Mouse (Mus musculus) ovary, postnatal 14 days (tissue): ENCODE data around the gene Elmo2.

Experiments
- DNase-seq: peaks from one replicate; pipeline ENCODE4 v3.0.0; 2022; ENCODE audit warnings: low spot score

Elmo2 gene

DNA sequence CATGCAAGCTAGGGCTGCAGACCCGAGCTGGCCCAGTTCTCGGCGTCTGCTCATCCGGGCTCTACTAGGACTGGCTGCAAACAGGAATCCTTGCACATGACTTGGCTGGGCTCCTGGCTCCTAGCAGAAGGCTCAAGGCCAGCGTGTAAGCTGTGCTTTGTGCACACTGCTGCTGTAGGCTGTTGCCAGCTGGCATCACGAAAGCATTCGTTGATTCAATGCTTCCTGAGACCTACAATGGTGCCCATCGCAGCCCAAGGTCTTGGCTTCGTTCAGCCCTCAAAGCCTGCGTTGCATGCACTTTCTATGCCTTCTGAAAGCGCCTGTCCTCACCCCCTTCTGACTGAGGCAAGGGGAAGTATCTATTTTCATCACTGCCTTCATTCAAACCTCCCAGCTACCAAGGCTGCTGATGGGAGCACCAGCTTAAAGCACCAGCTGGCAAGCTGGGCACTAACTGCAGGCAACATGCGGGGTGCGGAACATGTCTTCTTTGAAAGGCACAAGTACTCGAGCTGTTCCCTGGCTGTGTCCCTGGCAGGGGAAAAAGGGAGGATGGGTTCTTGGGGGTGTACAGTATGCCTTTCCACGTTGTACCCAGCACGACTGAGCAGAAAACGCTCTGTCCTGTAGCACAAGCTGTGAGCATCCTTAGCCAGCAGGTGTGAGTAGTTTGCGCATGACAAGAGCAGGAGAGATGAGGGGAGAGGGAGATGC is 37.8 kb downstream of the Elmo2 start:
- DNase-seq: peak; percentile 68

DNA sequence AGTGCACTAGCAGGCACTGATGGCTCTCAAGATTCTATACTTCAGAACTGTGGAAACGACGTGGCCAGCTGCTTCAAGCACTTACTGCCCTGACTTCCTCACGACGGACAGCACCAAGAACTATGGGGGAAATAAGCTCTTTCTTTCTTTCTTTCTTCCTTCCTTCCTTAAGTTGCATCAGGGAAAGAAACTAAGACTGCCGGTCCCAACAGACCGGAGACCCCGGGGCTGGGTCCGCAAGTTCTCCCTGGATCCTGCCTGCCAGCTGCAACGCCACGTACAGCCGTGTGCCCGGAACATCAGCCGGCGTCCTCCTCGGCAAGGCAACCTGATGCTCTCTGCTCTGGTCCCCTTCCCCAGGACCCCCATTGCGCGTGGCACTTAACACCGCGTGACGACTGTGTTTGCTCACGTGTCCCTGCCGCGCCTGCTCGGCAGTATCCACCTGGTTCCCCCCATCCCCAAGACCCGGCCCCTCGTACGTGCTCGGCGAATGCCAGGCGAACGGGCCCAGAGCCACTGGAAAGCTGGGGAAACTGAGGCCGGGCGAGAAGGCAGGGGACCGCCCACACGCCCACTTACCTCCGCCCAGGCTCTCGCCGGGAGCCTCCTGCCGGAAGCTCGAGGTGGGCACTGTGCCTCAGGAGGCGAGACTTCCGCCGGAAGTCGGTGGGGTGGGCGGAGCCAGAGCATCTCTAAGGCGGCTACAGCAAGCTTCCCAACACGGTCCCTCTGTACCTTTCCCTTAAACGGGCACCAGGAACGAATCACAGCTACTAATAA is 38.9 kb downstream of the Elmo2 start, which contains the start of gene Slc35c2:
Slc35c2 (minus strand) TSS at position 668 of the 783 bp plus-strand sequence.
- peak; percentile 92 for DNase-seq

DNA sequence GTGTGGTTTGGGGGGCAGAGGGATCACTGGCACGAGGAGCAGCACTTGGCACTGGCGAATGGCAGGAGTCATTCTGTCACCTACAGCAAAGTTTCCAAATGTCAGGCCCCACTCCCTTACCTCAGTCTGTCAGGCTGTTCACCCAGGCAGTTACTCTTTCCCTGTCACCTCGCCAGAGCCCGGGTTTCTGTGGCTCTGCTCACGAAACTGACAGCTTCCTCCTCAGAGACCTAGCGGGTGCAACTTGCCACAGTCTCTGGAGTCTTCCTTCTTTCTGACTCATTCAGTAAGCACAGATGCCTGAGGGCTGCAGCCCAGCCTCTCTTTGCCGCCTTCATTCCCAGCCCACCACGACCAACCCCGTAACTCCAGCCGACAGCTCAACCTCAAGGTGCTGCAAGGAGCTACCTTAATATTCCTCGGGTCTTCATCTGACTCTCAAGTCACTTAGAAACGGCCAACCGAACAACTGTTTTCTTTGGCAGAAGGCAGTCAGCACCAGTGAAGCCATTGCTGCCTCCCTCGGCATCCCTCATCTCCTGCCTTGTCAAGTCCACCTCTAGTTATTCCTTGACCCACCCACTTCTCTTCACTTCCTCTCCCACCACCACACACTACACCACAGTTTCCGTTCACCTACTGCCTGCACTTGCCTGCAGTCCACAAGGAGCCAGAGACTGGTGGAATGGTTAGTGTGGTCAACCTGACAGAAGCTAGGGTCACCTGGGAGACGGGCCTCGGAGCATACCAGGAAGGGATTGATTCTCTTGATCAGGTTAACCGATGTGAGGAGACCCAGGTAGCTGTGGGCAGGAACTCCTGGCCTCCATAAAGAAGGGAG is 39.7 kb downstream of the Elmo2 start:
- no peak for DNase-seq

DNA sequence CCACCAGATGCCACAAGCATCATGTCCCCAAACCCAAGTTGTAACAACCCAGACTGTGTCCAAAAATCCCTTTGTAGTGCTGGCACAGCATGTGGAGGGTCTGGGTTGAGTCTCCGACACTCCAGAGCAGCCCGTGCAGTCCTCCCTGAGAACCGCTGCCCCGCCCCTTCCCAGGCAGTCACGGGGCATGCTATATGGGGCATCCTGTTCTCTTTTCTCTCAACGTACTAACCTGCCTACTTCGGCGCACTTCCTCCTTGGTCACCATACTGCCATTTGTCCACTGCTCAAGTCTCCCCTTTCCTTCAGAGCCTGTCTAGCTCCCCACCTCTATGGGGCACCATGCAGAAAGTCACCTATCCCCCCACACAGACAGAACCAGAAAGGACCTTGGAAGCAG is 40.7 kb downstream of the Elmo2 start:
- DNase-seq: no peak

DNA sequence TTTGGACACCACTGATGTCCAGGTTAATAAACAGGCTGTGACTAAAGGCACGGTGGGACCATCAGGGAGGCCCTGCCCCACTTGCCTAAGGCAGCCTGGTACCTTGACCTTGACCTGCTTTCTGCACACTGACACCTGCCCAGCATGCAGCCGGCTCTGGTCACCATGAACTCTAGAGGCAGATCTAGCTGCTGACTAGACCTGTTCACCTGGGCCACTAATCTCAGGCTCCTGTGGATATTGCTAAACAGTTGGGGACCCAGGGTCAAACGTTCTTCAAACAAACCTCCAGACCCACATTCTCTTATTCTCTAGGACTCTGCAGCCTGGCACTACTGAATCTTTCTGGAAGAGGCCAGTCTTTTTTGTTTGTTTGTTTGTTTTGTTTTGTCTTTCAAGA is 41.2 kb downstream of the Elmo2 start:
- no peak for DNase-seq

DNA sequence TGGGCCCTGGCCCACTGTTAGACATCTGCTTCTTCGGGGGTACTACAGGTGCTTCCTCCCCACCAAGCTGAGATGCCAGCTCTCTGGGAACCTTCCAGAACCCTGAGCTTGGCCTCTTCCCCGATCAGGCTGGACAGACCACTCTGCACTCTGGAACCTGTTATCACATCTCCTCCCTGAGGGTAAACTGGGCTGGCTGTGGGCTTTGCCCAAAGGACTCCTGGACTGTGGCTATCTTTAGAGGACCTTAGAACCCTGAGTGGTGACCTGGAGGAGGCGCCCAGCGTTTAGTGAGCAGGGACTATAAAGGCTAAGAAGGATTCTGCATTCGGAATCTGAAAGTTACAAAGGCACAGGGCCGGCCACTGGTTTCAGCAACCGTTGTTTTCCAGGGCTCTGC is 41.9 kb downstream of the Elmo2 start:
- no peak for DNase-seq

DNA sequence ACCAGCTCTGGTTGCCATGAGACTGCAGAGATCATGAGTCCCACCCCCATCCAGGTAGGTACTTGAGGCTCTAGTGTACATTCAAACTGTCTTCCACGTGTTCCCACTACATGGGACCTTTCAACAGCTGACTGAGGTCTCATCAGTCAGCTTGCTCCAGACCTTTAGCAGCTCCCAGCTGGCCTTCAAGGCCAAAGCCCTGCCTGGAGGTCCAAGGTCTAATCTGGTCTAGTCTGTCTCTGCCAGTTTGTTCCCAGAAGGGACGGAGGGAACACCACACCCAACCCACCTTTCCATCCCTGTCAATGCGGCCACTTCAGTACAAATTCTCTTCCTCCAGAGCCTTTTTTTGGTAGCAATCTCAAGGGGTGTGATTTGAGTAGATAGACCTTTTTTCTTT is 42.6 kb downstream of the Elmo2 start:
- DNase-seq: no peak

DNA sequence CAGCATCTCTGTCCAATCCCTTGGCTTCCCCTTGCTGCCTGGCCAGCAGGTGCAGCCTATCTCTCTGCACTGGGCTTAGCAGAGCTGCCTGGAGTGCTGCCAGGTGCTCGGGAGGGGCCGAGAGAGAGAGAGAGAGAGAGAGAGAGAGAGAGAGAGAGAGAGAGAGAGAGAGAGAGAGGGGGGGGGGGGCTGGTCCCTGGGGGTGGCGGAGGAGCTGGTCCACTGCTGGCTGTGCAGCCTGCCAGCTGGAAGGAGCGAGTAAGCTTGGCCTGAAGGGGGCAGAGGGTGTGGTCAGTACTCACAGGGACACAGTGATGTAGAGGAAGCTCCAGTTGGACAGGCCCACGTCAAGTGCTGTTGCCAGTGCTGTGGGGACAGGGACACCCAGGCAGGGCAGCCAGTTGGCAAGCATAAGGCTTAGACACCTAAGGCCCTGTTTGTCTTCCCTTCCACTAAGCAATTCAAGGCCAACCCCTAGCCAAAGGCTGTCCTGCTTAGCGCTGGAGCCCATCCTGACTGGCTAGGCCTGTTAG is 44.4 kb downstream of the Elmo2 start:
- no peak for DNase-seq

DNA sequence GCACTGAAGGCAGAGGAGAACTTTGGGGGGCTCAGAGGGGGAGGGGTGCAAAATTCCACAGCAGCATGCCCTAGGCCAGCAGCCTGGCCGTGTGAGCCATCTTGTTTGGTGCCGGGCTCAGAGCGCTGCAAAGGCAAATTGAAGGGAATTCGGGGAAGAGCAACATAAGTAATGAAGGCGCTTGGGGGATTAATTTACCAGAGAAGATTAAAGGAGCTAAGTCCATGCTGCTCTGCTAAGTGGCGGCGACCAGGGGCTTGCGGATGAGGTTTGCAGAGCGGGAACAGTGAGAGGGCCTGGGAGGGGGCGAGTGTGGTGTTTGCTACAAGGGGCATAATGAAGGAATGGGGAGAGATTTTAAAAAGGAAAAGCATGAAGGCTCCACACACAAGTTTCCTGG is 46.9 kb downstream of the Elmo2 start:
- no peak for DNase-seq

DNA sequence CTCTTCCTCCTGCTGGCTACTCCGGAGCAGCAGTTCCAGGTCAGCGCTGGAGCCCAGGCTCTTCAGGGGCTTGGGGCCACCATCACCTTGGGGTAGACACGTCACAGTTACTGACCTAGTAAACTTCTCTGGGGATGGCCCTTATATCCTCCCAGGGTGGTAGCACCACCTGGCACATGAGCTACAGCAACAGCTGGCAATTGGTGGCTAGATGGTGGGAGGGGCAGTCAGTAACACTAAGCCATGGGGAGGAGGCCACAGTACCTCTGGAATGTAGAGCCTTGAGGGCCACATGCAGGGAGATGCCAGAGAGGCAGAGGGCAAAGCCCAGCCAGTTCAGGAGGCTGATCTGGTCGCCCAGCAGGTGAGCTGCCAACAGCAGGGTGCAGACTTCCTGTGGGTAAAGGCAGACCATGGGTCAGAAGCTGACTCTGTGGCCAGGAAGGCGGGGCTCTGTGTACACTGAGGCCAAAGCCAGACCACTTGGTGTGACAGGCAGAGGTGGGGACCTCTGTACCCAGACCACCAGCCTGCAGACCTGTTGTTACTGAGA is 49.0 kb downstream of the Elmo2 start:
- DNase-seq: no peak

DNA sequence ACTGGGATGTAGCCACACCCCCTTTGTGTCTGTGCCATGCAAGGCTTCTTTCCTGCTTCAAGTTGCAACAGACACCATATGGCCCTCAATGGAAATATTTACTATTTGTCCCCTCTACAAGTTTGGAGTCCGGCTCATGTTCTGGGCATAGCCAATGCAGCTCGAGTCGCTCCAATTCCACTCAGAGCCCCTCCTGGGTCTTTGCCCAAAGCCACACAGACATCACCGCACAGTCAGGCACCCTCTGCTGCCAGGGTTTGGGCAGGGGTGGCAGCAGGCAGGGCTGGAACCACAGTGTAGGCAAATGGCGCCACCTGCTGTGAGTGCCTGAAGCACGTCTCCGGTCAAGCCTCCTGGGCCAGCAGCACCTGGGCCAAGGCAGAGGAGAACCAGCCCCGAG is 50.5 kb downstream of the Elmo2 start:
- peak; percentile 55 for DNase-seq

DNA sequence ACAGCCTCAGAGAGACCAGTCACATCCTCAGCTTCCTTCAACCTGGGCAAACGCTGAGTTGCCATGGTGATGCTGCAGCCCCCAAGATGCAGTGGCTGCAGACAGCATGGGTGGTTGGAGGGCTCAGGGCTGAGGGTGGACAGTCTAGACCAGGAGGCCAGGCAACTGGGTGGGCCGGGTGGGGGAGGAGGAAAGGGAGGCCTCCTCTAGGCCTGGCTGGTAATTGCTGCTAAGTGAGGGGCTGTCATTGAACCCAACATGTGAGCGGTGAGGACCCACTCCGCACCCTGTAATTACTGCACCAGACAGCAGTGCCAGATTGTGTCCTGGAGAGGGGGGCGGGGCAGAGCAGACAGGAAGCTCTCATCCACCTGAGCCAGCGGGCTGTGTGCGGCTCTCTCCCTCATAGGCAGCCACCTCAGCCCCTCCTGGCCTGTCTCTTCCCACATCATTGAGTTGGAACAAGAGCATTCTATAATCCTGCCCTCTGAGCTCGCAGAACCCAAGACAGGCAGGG is 51.1 kb downstream of the Elmo2 start:
- no peak for DNase-seq

DNA sequence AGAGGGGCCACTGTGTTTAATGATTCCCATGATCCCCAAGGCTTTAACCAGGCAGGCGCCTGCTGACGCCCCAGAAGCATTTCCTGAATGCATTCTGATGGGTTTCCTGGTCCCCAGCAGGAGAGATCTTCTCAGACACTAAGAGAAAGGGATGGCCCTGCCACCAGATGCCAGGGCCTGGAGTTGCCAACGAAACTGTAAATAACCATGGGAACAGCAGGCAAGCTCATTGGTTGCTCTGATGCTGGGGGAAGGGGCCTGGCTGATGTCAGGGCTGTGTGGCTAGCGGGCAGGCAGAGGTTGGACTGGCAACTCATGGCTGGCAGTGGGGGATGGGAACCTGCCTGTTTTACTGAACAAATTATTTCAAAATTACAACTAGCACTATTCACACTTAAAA is 52.7 kb downstream of the Elmo2 start:
- DNase-seq: no peak

DNA sequence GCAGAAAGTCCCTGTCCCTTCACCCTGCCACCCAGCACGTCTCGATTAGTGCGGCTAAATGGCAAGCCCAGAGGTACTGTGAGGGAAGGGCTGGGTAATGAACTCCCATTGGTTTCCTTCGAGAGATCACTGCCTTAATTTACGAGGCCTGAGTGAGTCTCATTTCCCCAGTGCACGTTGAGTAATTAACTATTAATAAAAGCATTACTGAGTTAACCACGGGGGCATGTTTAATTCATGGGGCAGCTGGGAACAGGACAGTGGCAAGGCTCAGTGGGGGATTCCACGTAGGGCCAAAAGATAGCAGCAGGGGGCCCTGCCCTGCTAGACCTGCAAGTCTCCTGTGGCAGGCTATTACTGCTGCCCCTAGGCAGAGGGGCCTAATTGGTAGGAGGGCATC is 55.0 kb downstream of the Elmo2 start:
- DNase-seq: no peak

DNA sequence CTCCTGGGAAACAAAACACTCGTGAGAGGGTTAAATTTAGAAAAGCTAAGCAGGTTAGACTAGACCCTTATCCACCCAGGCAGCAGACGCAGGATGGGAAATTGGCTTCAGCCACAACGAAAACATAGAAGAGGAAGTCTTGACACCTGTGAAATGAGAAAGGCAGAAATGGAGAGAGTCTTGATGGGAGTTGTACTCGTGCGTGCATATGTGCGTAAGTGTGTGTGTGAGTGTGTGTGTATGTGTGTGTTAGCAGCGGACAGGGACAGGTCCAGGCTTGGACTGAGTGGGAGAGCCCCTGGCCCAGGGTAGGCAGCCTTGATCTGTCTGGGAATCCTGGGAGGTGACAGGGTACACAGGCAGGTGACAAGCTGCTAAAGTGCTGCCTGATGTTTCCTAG is 55.4 kb downstream of the Elmo2 start:
- DNase-seq: no peak

DNA sequence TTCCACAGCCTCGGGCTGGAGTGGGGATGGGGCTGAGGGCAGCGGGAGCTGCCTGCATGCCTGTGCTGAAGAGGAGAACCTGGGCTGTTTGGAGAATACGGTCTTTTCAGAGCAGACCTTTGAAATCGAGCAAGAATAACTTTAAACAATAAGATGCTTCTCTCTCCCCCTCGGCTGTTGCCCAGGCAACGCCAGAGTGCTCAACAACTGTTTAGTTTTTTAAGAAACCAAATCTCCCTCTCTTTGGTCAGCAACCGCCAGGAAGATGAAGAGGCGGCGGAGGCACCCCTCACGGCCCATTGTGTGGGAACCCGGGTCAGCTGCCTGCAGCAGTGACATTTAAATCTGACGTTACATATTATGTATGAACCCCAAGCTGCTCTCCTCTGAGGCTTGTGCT is 59.5 kb downstream of the Elmo2 start:
- no peak for DNase-seq

DNA sequence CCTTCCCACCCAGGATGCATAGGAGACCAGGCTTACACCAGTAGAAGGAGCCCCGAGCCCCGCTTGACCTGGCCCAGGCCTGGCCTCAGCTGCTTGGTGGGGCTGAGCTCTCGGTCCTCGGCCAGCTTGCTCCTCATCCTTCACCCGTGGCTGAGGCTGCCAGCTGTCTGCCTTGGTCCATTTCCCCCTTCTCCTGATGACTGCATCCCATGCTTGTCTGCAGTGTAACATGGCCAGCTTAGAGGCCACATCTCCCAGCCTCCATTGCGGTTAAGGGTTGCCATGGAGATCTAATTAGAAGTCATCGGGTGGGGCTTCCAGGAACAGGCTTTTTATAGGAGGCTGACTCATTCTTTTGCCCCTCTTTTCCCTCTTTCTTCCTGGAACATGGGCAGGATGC is 62.4 kb downstream of the Elmo2 start:
- DNase-seq: no peak

DNA sequence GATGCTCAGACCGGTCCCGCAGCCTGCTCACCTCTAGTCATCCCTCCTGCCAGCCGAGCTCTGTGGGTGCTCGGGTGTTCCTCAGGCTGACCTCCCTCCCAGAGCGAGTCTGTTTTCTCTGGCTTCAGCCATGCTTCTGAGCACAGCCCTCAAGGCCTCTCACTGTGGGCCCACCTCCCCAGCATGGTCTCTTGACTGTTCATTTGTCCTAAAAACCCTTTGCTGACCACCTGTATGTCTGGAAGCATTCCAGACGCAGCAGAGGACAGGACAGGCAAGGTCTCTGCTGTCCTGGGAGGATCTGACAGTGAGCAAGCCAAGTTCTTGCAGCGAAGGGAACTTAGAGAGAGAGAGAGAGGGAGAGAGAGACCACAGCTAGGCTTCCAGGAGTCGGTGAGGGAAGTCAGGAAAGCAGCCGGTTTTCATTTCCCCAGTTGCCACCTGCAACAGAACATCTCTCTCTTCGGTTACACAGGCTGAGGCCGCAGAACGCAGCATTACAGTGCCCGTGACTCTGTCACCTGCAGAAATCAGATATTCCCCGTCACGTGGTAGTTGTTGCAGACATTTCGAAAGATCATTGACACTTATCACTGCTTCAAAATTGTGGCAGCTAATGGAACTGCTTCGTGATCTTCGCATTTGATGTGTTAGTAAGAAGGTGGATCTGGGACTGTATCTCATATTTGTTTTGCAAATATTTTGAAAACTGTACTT is 63.8 kb downstream of the Elmo2 start:
- no peak for DNase-seq

DNA sequence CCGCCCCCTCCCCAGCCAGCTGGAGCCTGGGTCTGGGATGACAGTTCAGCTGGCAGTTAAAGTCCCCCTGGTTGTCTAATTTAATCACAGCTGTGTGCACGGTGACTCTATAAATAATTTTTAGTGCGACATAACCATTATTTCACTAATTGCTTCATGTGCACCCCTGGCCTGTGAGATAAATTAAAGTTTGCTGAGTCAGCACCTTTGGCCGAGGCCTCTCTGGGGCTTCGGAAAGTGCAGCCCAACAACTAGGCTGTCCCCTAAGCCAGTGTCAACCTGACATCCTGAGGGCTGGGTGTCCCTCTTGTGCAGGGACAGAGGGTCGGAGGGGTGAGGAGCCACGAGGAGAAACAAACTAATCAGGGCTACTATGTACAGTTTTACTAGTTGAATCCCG is 66.4 kb downstream of the Elmo2 start:
- DNase-seq: no peak

DNA sequence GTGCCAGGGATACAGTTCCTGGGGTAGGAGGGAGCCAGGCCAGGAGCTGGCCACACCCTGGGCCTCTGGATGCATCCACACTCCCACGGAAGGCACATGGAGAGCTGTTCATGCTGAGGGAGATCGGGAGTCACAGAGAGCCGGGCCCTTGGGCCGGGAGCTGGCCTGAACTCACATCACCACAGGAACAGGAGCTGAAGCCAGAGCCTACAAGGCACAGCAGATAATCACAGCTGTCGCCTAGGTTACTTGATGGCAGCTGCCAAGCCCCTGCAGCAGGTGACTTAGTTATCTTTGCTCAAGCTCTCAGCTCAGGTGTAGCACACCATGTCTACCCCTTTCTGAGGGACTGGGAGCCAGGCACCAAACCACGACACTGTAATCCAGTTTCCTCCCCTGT is 68.0 kb downstream of the Elmo2 start:
- DNase-seq: no peak

DNA sequence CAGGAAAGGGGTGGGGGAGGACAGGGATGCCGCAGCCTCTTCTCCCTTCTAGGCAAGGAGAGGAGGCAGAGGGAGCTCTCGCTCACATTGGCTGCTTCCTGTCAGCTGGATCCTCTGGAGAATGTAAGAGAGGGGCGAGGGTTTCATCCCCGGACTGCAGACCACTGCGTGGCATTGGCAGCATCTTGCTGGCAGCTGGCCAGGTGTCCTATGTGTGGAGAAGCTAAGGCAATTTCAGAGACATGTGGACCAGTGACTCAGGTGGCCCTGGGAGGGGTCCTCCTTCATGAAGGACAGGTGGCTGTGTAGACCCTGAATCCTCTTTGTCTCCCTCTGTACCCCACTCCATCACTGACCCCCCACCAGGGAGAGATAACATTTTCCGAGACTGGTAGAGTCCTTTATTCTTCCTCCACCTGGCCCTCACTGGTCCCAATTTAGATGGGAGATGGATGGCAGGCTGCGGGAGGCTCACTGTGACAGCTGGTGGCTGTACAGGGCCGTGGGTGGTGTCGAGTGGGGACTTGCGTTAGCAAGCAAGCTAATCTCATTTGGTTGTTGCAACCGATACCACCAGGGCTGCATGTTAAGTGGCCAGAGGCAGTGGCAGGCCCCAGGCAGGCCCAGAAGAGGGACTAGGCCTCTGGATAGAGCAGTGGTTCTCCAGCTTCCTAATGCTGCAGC is 69.0 kb downstream of the Elmo2 start:
- DNase-seq: no peak
